Mouse (Mus musculus): ENCODE results near the gene Tmem136.

The Tmem136 gene

DNA sequence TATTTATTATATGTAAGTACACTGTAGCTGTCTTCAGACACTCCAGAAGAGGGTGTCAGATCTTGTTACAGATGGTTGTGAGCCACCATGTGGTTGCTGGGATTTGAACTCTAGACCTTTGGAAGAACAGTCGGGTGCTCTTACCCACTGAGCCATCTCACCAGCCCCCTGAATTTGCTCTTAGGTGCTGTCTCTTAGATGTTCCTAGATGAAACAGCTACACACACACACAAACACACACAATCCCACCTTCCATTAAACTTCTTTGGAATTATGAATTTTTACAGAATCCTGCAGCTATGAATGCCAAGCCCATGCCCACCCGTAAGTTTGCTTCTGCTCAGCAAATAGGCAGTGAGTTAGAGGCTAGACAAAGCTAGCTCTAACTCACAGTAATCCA, 5.6 kb upstream of the Tmem136 start:
- ChIA-PET POLR2A (interaction anchor here in 1 of 4 experiments (0.7 to 1.8 kb wide), 4 partner anchors 9 to 90 kb away, joined by 3 to 4 read pairs (median 3); no protein-coding TSS in a partner anchor), CTCF (interaction anchor here in 1 of 4 experiments (0.7 to 1.6 kb wide), 3 partner anchors 9 to 577 kb away, joined by 3 to 5 read pairs (median 3); partner anchors contain the start of gene Pou2f3)

DNA sequence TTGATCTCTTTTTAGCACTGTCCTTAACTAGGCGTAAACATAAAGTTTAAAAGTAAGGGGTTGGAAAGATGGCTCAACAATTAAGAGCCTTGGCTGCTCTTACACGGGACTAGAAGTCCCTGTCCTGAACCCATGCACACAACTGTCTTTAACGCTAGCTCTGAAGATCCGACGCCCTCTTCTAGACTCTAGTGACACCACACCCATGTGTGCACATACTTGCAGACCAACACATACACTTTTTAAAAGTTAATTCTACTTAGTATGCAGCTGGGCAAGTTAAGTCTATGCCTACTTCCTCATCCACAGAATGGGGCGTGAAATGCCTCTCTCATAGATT, 597 bp upstream of the Tmem136 start:
- ChIA-PET CTCF (interaction anchor here in 2 of 4 experiments (0.8 to 1.3 kb wide), 8 partner anchors 12 to 173 kb away, joined by 3 to 4 read pairs (median 3); partner anchors contain the start of gene Grik4 (in 1 of the 2)), POLR2A (interaction anchor here (0.6 to 3.9 kb wide), 20 partner anchors 9 to 93 kb away, joined by 3 to 29 read pairs (median 6); partner anchors contain the start of genes Arhgef12 (in 3 of the 4) and Pou2f3 (in 2 of the 4))

DNA sequence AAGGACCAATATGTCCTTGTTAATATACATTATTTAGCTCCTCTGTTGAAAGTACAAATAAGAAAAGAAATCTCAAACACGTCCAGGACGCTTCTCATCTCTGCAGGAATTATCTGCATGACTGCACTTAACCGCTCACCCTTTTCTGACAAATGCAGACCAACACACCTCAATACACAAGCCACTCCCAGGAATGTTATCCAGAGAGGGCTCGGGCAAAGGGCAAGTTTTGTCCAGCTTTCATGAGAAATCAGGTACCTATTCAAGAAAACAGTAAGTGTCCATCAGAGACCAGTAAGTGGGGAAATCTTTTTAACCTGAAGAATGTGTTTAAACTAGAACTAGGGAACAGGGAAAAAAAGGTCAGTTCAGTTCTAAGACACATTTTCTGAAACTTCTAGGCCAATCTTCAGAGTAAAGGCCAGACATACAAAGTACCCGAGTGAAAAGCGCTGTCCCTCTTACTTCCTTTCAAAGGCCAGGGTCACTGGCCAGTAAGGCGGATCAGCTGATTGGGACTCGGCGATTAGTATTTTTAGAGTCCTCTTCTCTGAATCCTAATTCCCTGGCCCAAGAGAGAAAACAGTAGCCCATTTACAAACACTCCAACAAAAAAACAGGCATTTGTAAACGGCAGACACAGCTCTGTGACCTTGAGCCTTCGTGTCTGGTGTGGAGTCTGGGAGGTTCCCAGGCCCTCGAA, 788 bp downstream of the Tmem136 start:
- POLR2A ChIA-PET, result interaction anchor here (0.5 to 3.9 kb wide), 22 partner anchors 8 to 149 kb away, joined by 3 to 29 read pairs (median 4); partner anchors contain the start of genes Arhgef12 (in 3 of the 4) and Pou2f3 (in 2 of the 4)
- CTCF ChIA-PET, result interaction anchor here in 3 of 4 experiments (0.6 to 1.6 kb wide), 13 partner anchors 10 to 171 kb away, joined by 3 to 4 read pairs (median 3); no protein-coding TSS in a partner anchor

- ChIA-PET CTCF (interaction anchor here (0.5 to 1.6 kb wide), 11 partner anchors 9 to 1061 kb away, joined by 3 to 7 read pairs (median 3); no protein-coding TSS in a partner anchor), POLR2A (interaction anchor here in 3 of 4 experiments (0.6 to 3.9 kb wide), 11 partner anchors 7 to 96 kb away, joined by 3 to 29 read pairs (median 11); partner anchors contain the start of genes Arhgef12 (in 2 of the 3) and Pou2f3 (in 1 of the 3))
Observed at GRCm38 (mm10) chr9:43114833-43115232, 1.5 kb downstream of the Tmem136 start.

DNA sequence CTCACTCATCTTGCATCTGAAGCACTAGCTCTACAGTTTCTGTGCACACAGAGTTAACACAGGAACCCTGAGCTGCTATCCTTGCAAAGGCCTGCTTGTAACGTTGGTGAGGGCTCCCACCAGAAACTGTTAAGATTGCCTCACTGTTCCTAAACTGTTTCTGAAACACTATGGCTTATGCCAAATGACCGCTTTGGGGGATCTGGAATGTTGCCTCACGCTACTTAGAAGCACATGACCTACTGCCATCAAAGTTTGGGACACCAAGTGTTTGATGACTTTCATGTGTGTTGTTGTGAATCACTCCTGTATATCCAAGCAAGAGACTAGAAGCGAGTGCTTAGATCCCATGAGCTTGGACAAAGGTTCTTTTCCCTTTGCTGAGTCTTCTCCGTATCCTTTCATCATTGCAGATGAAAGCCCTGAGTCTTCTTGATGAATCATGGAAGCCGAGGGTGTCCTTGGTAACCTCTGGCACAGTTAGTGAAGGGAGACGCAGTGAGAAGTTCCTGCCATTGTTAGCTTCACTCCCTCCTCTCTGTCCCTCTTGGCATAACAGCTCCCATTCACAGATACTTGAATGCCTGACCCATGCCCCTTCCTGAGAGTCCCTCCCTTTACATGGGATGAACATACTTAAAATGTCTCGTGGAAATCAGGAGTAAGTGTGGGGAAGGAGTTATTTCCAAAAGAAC, 5.9 kb downstream of the Tmem136 start:
- ChIA-PET POLR2A (interaction anchor here in 2 of 4 experiments (0.8 to 4.0 kb wide), 5 partner anchors 9 to 100 kb away, joined by 3 to 14 read pairs (median 3); partner anchors contain the start of gene Pou2f3 (in 1 of the 2)), CTCF (no interaction called here)

- ChIA-PET POLR2A (interaction anchor here (0.6 to 4.0 kb wide), 12 partner anchors 7 to 1163 kb away, joined by 3 to 28 read pairs (median 4); partner anchors contain the start of genes Pou2f3 (in 1 of the 4) and Tmem136 (in 1 of the 4)), CTCF (no interaction called here)
Observed at GRCm38 (mm10) chr9:43109125-43109524, 7.2 kb downstream of the Tmem136 start.

- POLR2A ChIA-PET, result interaction anchor here in 2 of 4 experiments (0.6 to 4.0 kb wide), 9 partner anchors 7 to 102 kb away, joined by 3 to 28 read pairs (median 3); partner anchors contain the start of genes Pou2f3 (in 2 of the 2) and Tmem136 (in 1 of the 2)
- CTCF ChIA-PET, result interaction anchor here in 1 of 4 experiments (1.5 to 1.9 kb wide), 2 partner anchors 23 to 102 kb away, joined by 7 to 8 read pairs; partner anchors contain the start of gene Pou2f3
Observed at GRCm38 (mm10) chr9:43108721-43109120, 7.6 kb downstream of the Tmem136 start.

- ChIA-PET POLR2A (interaction anchor here (0.6 to 4.0 kb wide), 22 partner anchors 8 to 980 kb away, joined by 3 to 28 read pairs (median 4); partner anchors contain the start of genes Tmem136 (in 3 of the 4) and Pou2f3 (in 2 of the 4)), CTCF (interaction anchor here (0.6 to 1.9 kb wide), 8 partner anchors 12 to 421 kb away, joined by 3 to 20 read pairs (median 5); partner anchors contain the start of gene Pou2f3 (in 1 of the 4))
Observed at GRCm38 (mm10) chr9:43108081-43108480, 8.3 kb downstream of the Tmem136 start.

GRCm38 (mm10) chr9:43107555-43107954, 8.8 kb downstream of the Tmem136 start:
- ChIA-PET POLR2A (interaction anchor here (0.6 to 4.0 kb wide), 28 partner anchors 8 to 981 kb away, joined by 3 to 28 read pairs (median 4); partner anchors contain the start of genes Tmem136 (in 4 of the 4) and Pou2f3 (in 2 of the 4)), CTCF (interaction anchor here (0.6 to 1.9 kb wide), 11 partner anchors 13 to 420 kb away, joined by 3 to 20 read pairs (median 4); partner anchors contain the start of gene Pou2f3 (in 1 of the 4))

- ChIA-PET CTCF (interaction anchor here (0.6 to 1.9 kb wide), 8 partner anchors 21 to 157 kb away, joined by 3 to 8 read pairs (median 4); partner anchors contain the start of gene Pou2f3 (in 1 of the 4)), POLR2A (interaction anchor here in 3 of 4 experiments (0.6 to 3.1 kb wide), 17 partner anchors 9 to 157 kb away, joined by 3 to 28 read pairs (median 4); partner anchors contain the start of gene Tmem136 (in 3 of the 3))
Observed at GRCm38 (mm10) chr9:43107187-43107517, 9.2 kb downstream of the Tmem136 start, which contains the start of gene Arhgef12. Gene Arhgef12, minus strand, starts transcription at chr9:43107239.

DNA sequence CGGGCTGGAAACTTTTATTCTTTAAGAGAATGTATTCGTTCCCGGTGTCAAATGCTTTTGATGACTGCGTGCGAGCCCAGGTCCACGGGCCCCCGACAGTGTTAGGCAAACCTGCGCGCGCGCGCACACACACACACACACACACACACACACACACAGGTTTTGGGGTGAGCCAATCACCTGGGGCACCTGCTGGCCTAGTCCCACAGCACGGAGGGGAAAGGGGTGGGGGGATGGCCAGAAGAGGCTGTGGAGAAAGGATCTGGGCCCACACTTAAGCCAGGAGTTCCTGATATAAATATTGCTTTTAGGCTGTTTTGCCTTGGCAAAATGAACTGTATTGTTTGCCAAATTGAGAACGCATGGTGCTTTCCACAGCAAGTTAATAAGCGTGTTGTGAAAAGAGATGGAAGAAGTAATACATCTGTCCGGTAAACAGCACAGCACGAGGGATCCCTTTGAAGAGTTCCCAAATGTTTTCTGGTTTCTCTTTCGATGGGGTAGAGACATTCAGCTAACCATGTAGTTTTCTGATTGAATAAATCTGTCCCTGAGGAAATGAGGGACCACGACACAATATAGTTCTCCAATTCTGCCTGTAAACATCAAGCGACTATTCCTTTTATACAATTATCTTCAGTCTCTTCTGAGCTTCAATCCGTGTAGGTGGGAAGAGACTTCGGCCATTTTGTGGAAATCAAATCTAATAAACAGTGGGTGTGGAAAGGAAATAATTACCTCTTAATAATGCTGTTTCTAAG, 9.8 kb downstream of the Tmem136 start:
- ChIA-PET POLR2A (interaction anchor here in 3 of 4 experiments (0.7 to 3.1 kb wide), 15 partner anchors 8 to 158 kb away, joined by 3 to 28 read pairs (median 5); partner anchors contain the start of gene Tmem136 (in 3 of the 3)), CTCF (interaction anchor here (0.6 to 1.9 kb wide), 6 partner anchors 21 to 157 kb away, joined by 3 to 8 read pairs (median 4); partner anchors contain the start of gene Pou2f3 (in 1 of the 4))

- ChIA-PET POLR2A (interaction anchor here in 3 of 4 experiments (0.7 to 3.1 kb wide), 30 partner anchors 8 to 158 kb away, joined by 3 to 34 read pairs (median 4); partner anchors contain the start of genes Tmem136 (in 3 of the 3) and Pou2f3 (in 1 of the 3)), CTCF (interaction anchor here in 3 of 4 experiments (0.5 to 1.3 kb wide), 8 partner anchors 8 to 977 kb away, joined by 3 to 5 read pairs (median 3); partner anchors contain the start of gene Pou2f3 (in 1 of the 3))
Observed at GRCm38 (mm10) chr9:43105664-43106361, 10.6 kb downstream of the Tmem136 start.

- ChIA-PET CTCF (interaction anchor here in 3 of 4 experiments (0.5 to 1.3 kb wide), 9 partner anchors 9 to 977 kb away, joined by 3 to 5 read pairs (median 3); partner anchors contain the start of genes Pou2f3 (in 1 of the 3) and Tmem136 (in 1 of the 3)), POLR2A (interaction anchor here (0.6 to 2.2 kb wide), 36 partner anchors 9 to 633 kb away, joined by 3 to 34 read pairs (median 4); partner anchors contain the start of genes Tmem136 (in 3 of the 4) and Pou2f3 (in 2 of the 4))
Observed at GRCm38 (mm10) chr9:43104873-43105663, 11.3 kb downstream of the Tmem136 start.

- POLR2A ChIA-PET, result interaction anchor here (0.6 to 2.2 kb wide), 28 partner anchors 10 to 632 kb away, joined by 3 to 34 read pairs (median 4); partner anchors contain the start of genes Tmem136 (in 3 of the 4) and Pou2f3 (in 2 of the 4)
- CTCF ChIA-PET, result interaction anchor here in 1 of 4 experiments (0.8 kb wide), 1 partner anchor 12 kb away, joined by 3 read pairs; the partner anchor contains the start of gene Tmem136
Observed at GRCm38 (mm10) chr9:43104526-43104872, 11.9 kb downstream of the Tmem136 start.

- CTCF ChIA-PET, result no interaction called here
- POLR2A ChIA-PET, result interaction anchor here in 3 of 4 experiments (0.7 to 2.2 kb wide), 11 partner anchors 9 to 205 kb away, joined by 3 to 34 read pairs (median 8); partner anchors contain the start of gene Tmem136 (in 2 of the 3)
Observed at GRCm38 (mm10) chr9:43103675-43104299, 12.6 kb downstream of the Tmem136 start.
